Mouse (Mus musculus) heart, postnatal 0 days (tissue): ENCODE data around the gene Rhot2. TPM values are rescaled to one million over a fixed set of nuclear protein-coding genes. Genes with fewer than 3 reads are reported as not detected.

Experiments used
- ATAC-seq: fragments of 200-750 bp; cut with Nextera tagmentation; 2 replicates; pipeline ENCODE4 v1.8.0; 2017; ENCODE audit warnings: low read depth, moderate number of reproducible peaks, moderate library complexity; ENCODE audit not compliant: insufficient read depth
- DNase-seq: peaks from one replicate; pipeline ENCODE4 v3.0.0-alpha.2; 2016; ENCODE audit warnings: low spot score
- H3K27ac ChIP-seq: fragments of 300-500 bp; sonication (generic); 2 replicates; pipeline ENCODE4 v1.5.1; 2014; ENCODE audit warnings: low read depth, mild to moderate bottlenecking
- H3K27me3 ChIP-seq: fragments of 300-500 bp; sonication (generic); 2 replicates; pipeline ENCODE4 v1.6.1; 2014; ENCODE audit warnings: low read length, mixed read lengths; ENCODE audit not compliant: control insufficient read depth, insufficient read depth
- H3K36me3 ChIP-seq: fragments of 300-500 bp; sonication (generic); replicated peaks from 2 replicates; pipeline ENCODE4 v1.6.1; 2014; ENCODE audit warnings: low read length, mixed read lengths; ENCODE audit not compliant: control insufficient read depth, insufficient read depth
- H3K4me1 ChIP-seq: fragments of 300-500 bp; sonication (generic); 2 replicates; pipeline ENCODE4 v1.6.1; 2014; ENCODE audit warnings: antibody characterized with exemption; ENCODE audit not compliant: control insufficient read depth, insufficient read depth
- H3K4me2 ChIP-seq: fragments of 300-500 bp; sonication (generic); 2 replicates; pipeline ENCODE4 v1.6.1; 2014; ENCODE audit warnings: low read depth, mild to moderate bottlenecking, low read length, moderate library complexity
- H3K4me3 ChIP-seq: fragments of 300-500 bp; sonication (generic); 2 replicates; pipeline ENCODE4 v1.5.1; 2014; ENCODE audit warnings: low read depth, low read length
- H3K9ac ChIP-seq: fragments of 300-500 bp; sonication (generic); replicated peaks from 2 replicates; pipeline ENCODE4 v1.6.1; 2014; ENCODE audit warnings: low read depth, low read length, mixed read lengths
- H3K9me3 ChIP-seq: fragments of 300-500 bp; sonication (generic); replicated peaks from 2 replicates; pipeline ENCODE4 v1.6.1; 2016; ENCODE audit warnings: low read length; ENCODE audit not compliant: control insufficient read depth
- CTCF ChIP-seq: IDR thresholded peaks from 2 replicates; pipeline ENCODE4 v1.5.1; 2016; ENCODE audit warnings: antibody characterized with exemption, control low read depth, low read depth
- EP300 ChIP-seq: IDR thresholded peaks from 2 replicates; pipeline ENCODE4 v1.6.1; 2016; ENCODE audit warnings: antibody characterized with exemption, low read depth
- WGBS: fragments of 180-500 bp; shearing (Covaris S2); extraction: QIAGEN DNeasy Blood & Tissue Kit; methylation state at CpG from one replicate; pipeline ENCODE4 v1.1.7; 2014; 5-methylcytosine and 5-hydroxymethylcytosine counted together
- polyA plus RNA-seq: library from polyadenylated mRNA; unstranded; fragments of >200 nt; fragmentation: Nextera tagmentation; extraction: Ambion mirVana; gene quantifications from 2 replicates; pipeline ENCODE4 v1.2.1, GENCODE M21; 2015
- total RNA-seq: library from RNA; depleted of rRNA; stranded (reverse); fragments of >200 nt; gene quantifications from 2 replicates; pipeline ENCODE4 v1.2.3, GENCODE M21; 2014; ENCODE audit warnings: low replicate concordance

Gene Rhot2
- total and polyA plus RNA-seq, 2 experiments from 2014 or later, result 27.5 to 88.2 TPM

- no peak overlapping the region for H3K27ac ChIP-seq
- no peak overlapping the region for H3K4me3 ChIP-seq
- no peak for TF ChIP-seq EP300
- no peak for TF ChIP-seq CTCF
- H3K27me3 ChIP-seq, result no peaks in the 10 kb centered on the region; the same call in 1 of the 2 replicates
- H3K9ac ChIP-seq, result no peak overlapping the region
- ATAC-seq (no peak), DNase-seq (no peak)
- WGBS, result 90% methylated on average over 22 of the region's 22 CpGs
- peaks cover 33% of the 10 kb centered on the region for H3K36me3 ChIP-seq
- H3K4me1 ChIP-seq, result peaks cover 37% of the 10 kb centered on the region
- no peak overlapping the region for H3K4me2 ChIP-seq
- H3K9me3 ChIP-seq, result no peaks in the 10 kb centered on the region
Measured at GRCm38 (mm10) chr17:25827546-25828222, 17.0 kb downstream of the Rhot2 start.

GRCm38 (mm10) chr17:25827011-25827410 is 17.6 kb downstream of the Rhot2 start:
- DNase-seq (no peak), ATAC-seq (no peak)
- no peaks in the 10 kb centered on the region for H3K9me3 ChIP-seq
- no peak overlapping the region for H3K4me3 ChIP-seq
- peaks cover 33% of the 10 kb centered on the region for H3K36me3 ChIP-seq
- TF ChIP-seq EP300 (no peak), CTCF (no peak)
- H3K27me3 ChIP-seq, result no peaks in the 10 kb centered on the region; the same call in 1 of the 2 replicates
- no peak overlapping the region for H3K9ac ChIP-seq
- H3K4me2 ChIP-seq, result no peak overlapping the region
- 85% methylated on average over 13 of the region's 13 CpGs for WGBS
- no peak overlapping the region for H3K27ac ChIP-seq
- peaks cover 35% of the 10 kb centered on the region for H3K4me1 ChIP-seq

- no peak overlapping the region for H3K4me3 ChIP-seq
- no peak overlapping the region for H3K9ac ChIP-seq
- H3K4me2 ChIP-seq, result no peak overlapping the region
- TF ChIP-seq EP300 (no peak), CTCF (no peak)
- ATAC-seq, result no peak
- H3K4me1 ChIP-seq, result peaks cover 26% of the 10 kb centered on the region
- H3K9me3 ChIP-seq, result no peaks in the 10 kb centered on the region
- 92% methylated on average over 27 of the region's 27 CpGs for WGBS
- H3K27me3 ChIP-seq, result peaks cover 3% of the 10 kb centered on the region; the same call in 1 of the 2 replicates
- H3K27ac ChIP-seq, result no peak overlapping the region
- no peak for DNase-seq
- H3K36me3 ChIP-seq, result peaks cover 27% of the 10 kb centered on the region
Measured at GRCm38 (mm10) chr17:25825984-25826570, 18.6 kb downstream of the Rhot2 start.

GRCm38 (mm10) chr17:25825311-25825710 is 19.3 kb downstream of the Rhot2 start:
- peaks cover 20% of the 10 kb centered on the region for H3K36me3 ChIP-seq
- ATAC-seq, result no peak
- 88% methylated on average over 6 of the region's 6 CpGs for WGBS
- no peak overlapping the region for H3K27ac ChIP-seq
- H3K4me1 ChIP-seq, result peaks cover 23% of the 10 kb centered on the region
- no peak overlapping the region for H3K4me2 ChIP-seq
- no peaks in the 10 kb centered on the region for H3K9me3 ChIP-seq
- H3K4me3 ChIP-seq, result no peak overlapping the region
- no peak for DNase-seq
- no peak overlapping the region for H3K9ac ChIP-seq
- peaks cover 8% of the 10 kb centered on the region for H3K27me3 ChIP-seq
- TF ChIP-seq EP300 (no peak), CTCF (no peak)

GRCm38 (mm10) chr17:25824362-25825142 is 20.1 kb downstream of the Rhot2 start:
- 67% methylated on average over 17 of the region's 17 CpGs for WGBS
- no peak overlapping the region for H3K9ac ChIP-seq

More at GRCm38 (mm10) chr17:25824362-25825142, 20.1 kb downstream of the Rhot2 start:
- Histone ChIP-seq H3K4me3 (peak overlapping the region; percentile 69; the same call in 1 of the 2 replicates), H3K27ac (no peak overlapping the region), H3K4me1 (peaks cover 20% of the 10 kb centered on the region), H3K4me2 (peak overlapping the region; percentile 77), H3K36me3 (peaks cover 17% of the 10 kb centered on the region), H3K27me3 (peaks cover 16% of the 10 kb centered on the region), H3K9me3 (no peaks in the 10 kb centered on the region)
- ATAC-seq (no peak), DNase-seq (no peak)
- TF ChIP-seq CTCF (no peak), EP300 (no peak)
